ENCODE assay signal across 8 mouse cellular contexts in genomic region chr6:144181083-144181866, GRCm38 (mm10).
DNase-seq lines count a peak whose midpoint lies in the region; ATAC-seq and TF ChIP-seq lines count a peak whose summit lies in the region.

No protein-coding gene starts in this region.

- peaks cover 3% of the 10 kb centered on the region for H3K4me1 ChIP-seq in cerebellum, adult 2 months (ENCODE audit: control insufficient read depth, insufficient read depth, low read length)
- H3K4me1 ChIP-seq in kidney, embryonic 15.5 days, result 0 out of 2 replicates have a peak, but pooled peaks cover 5% of the 10 kb centered on the region
- peaks cover 17% of the 10 kb centered on the region for H3K4me1 ChIP-seq in midbrain, embryonic 12.5 days
- no peaks in the 10 kb centered on the region for H3K4me1 ChIP-seq in thymus, adult 2 months (replicated peaks; ENCODE audit: control insufficient read depth, insufficient read depth, low read length)

- H3K4me3 ChIP-seq in cerebellum, adult 2 months (replicated peaks; ENCODE audit: insufficient read depth, low read depth, low read length), result peak overlapping the region; percentile 87
- peak overlapping the region; percentile 32 for H3K4me3 ChIP-seq in kidney, embryonic 15.5 days (replicated peaks)
- H3K4me3 ChIP-seq in midbrain, embryonic 12.5 days, result peak overlapping the region; percentile 5; the same call in 1 of the 2 replicates
- no peak overlapping the region for H3K4me3 ChIP-seq in thymus, adult 2 months (ENCODE audit: control insufficient read depth, insufficient read depth, low read length)

- H3K9me3 ChIP-seq in kidney, embryonic 15.5 days (replicated peaks), result no peaks in the 10 kb centered on the region
- no peaks in the 10 kb centered on the region for H3K9me3 ChIP-seq in midbrain, embryonic 12.5 days

- H3K4me2 ChIP-seq in kidney, embryonic 15.5 days, result peak overlapping the region; percentile 46
- H3K4me2 ChIP-seq in midbrain, embryonic 12.5 days (replicated peaks), result peak overlapping the region; percentile 22

- peak; percentile 42 to 44 for DNase-seq in cerebellum, adult 2 months
- DNase-seq in Muller cell, postnatal 12 days (ENCODE audit: inconsistent ontology term), result peak; percentile 24
- DNase-seq in heart, adult 8-10 months (ENCODE audit: low spot score), result peak; percentile 13
- DNase-seq in thymus, adult 2 months, result no peak
- DNase-seq in thymus, postnatal 10 days (ENCODE audit: low spot score in 2 of 2), result no peak

- no peak for ATAC-seq in cerebellum, adult (ENCODE audit: insufficient number of reproducible peaks, low FRiP score, low TSS enrichment)
- ATAC-seq in kidney, embryonic 15.5 days (replicated peaks; ENCODE audit: low FRiP score), result no peak
- ATAC-seq in midbrain, embryonic 12.5 days (ENCODE audit: low FRiP score, low read depth), result no peak

- H3K27me3 ChIP-seq in cerebellum, adult 2 months (ENCODE audit: control insufficient read depth, insufficient read depth, low read length), result no peaks in the 10 kb centered on the region
- no peaks in the 10 kb centered on the region for H3K27me3 ChIP-seq in kidney, embryonic 15.5 days
- no peaks in the 10 kb centered on the region for H3K27me3 ChIP-seq in midbrain, embryonic 12.5 days
- no peaks in the 10 kb centered on the region for H3K27me3 ChIP-seq in thymus, adult 2 months (ENCODE audit: control insufficient read depth, insufficient read depth, low read length)

- WGBS in cerebellum, adult 2 months, result 11% methylated on average over 12 of the region's 12 CpGs
- WGBS in kidney, embryonic 15.5 days, result 50% methylated on average over 12 of the region's 12 CpGs
- WGBS in midbrain, embryonic 12.5 days, result 49% methylated on average over 12 of the region's 12 CpGs
- WGBS in thymus, adult 2 months, result 62% methylated on average over 12 of the region's 12 CpGs

- peak overlapping the region; percentile 71 for H3K27ac ChIP-seq in cerebellum, adult 2 months (ENCODE audit: insufficient read depth, low read length)
- H3K27ac ChIP-seq in kidney, embryonic 15.5 days, result peak overlapping the region; percentile 78
- H3K27ac ChIP-seq in midbrain, embryonic 12.5 days (replicated peaks), result 0 out of 2 replicates have a peak overlapping the region, but pooled peaks have one; percentile 35
- H3K27ac ChIP-seq in thymus, adult 2 months (ENCODE audit: control insufficient read depth, insufficient read depth, low read length), result no peak overlapping the region

- H3K36me3 ChIP-seq in kidney, embryonic 15.5 days, result no peaks in the 10 kb centered on the region
- H3K36me3 ChIP-seq in midbrain, embryonic 12.5 days, result 0 out of 2 replicates have a peak, but pooled peaks cover 2% of the 10 kb centered on the region
- H3K36me3 ChIP-seq in thymus, adult 2 months (ENCODE audit: control insufficient read depth, insufficient read depth, low read length), result no peaks in the 10 kb centered on the region

- TF ChIP-seq POLR2A in cerebellum, adult 2 months (IDR thresholded peaks at IDR 0.05; ENCODE audit: borderline replicate concordance, insufficient read depth, low read length), result no peak
- TF ChIP-seq POLR2A in thymus, adult 2 months (IDR thresholded peaks at IDR 0.05; ENCODE audit: control insufficient read depth, extremely low read depth, insufficient read depth, low read length, poor library complexity), result no peak

- no peak overlapping the region for H3K9ac ChIP-seq in kidney, embryonic 15.5 days
- H3K9ac ChIP-seq in midbrain, embryonic 12.5 days (replicated peaks), result peak overlapping the region; percentile 31; the same call in 1 of the 2 replicates

- TF ChIP-seq CTCF in cerebellum, adult 2 months (IDR thresholded peaks at IDR 0.05; ENCODE audit: borderline replicate concordance, insufficient read depth, low read depth, low read length), result no peak
- TF ChIP-seq CTCF in thymus, adult 2 months (IDR thresholded peaks at IDR 0.05; ENCODE audit: borderline replicate concordance, control insufficient read depth, extremely low read depth, insufficient read depth, low read length, poor library complexity), result no peak

Comparison
In these comparisons a context has a peak if more than half of its experiments do, and no peak if none do; other contexts are left out.
1. DNase-seq: peak in cerebellum, adult 2 months (2 of 2), Muller cell, postnatal 12 days (single experiment) and heart, adult 8-10 months (single experiment); none in thymus, adult 2 months (single experiment) and thymus, postnatal 10 days (0 of 2).